ENCODE assay signal across 9 mouse cellular contexts in genomic region chrX:167205813-167206520, GRCm38 (mm10). TPM values are rescaled to one million over a fixed set of nuclear protein-coding genes. Genes with fewer than 3 reads are reported as not detected.
DNase-seq lines count a peak whose midpoint lies in the region; ATAC-seq lines count a peak whose summit lies in the region.
"Had no signal": no experiment of that assay in that cellular context is flagged by ENCODE, and none has a peak within 500 bp of the region (broad histone marks: within the 10 kb centered on the region; RNA-seq: fewer than 3 reads in every experiment).

No protein-coding gene starts in this region.

- H3K36me3 ChIP-seq in heart, embryonic 13.5 days: peaks cover 9% of the 10 kb centered on the region
- H3K36me3 ChIP-seq in heart, embryonic 11.5 days (ENCODE audit: control insufficient read depth, insufficient read depth, low read length): no peaks in the 10 kb centered on the region
- 0 out of 2 replicates have a peak, but pooled peaks cover 4% of the 10 kb centered on the region for H3K36me3 ChIP-seq in stomach, embryonic 16.5 days (ENCODE audit: control insufficient read depth, insufficient read depth, low read length)

- H3K9ac ChIP-seq in heart, embryonic 13.5 days: no peak overlapping the region
- H3K9ac ChIP-seq in heart, embryonic 11.5 days (ENCODE audit: low read depth, low read length): no peak overlapping the region
- no peak overlapping the region for H3K9ac ChIP-seq in stomach, embryonic 16.5 days (ENCODE audit: low read length)

- H3K9me3 ChIP-seq in heart, embryonic 13.5 days: no peaks in the 10 kb centered on the region
- no peaks in the 10 kb centered on the region for H3K9me3 ChIP-seq in heart, embryonic 11.5 days (replicated peaks; ENCODE audit: control insufficient read depth, low read length)
- no peaks in the 10 kb centered on the region for H3K9me3 ChIP-seq in stomach, embryonic 16.5 days (replicated peaks; ENCODE audit: control insufficient read depth, low read length)

- H3K4me3 ChIP-seq in heart, embryonic 13.5 days: no peak overlapping the region
- H3K4me3 ChIP-seq in heart, embryonic 11.5 days (ENCODE audit: low read depth, low read length): no peak overlapping the region
- H3K4me3 ChIP-seq in stomach, embryonic 16.5 days (replicated peaks; ENCODE audit: low read length): 0 out of 2 replicates have a peak overlapping the region, but pooled peaks have one; percentile 16

- no peak for ATAC-seq in heart, embryonic 13.5 days (ENCODE audit: extremely low read depth, insufficient number of reproducible peaks, low FRiP score, low TSS enrichment)
- no peak for ATAC-seq in heart, embryonic 11.5 days (replicated peaks; ENCODE audit: insufficient number of reproducible peaks, low FRiP score, low TSS enrichment)
- ATAC-seq in stomach, embryonic 16.5 days (ENCODE audit: insufficient read depth, low FRiP score): no peak; the same call in 1 of the 2 replicates

- 43% methylated on average over 8 of the region's 8 CpGs for WGBS in heart, embryonic 13.5 days
- 63% methylated on average over 8 of the region's 8 CpGs for WGBS in heart, embryonic 11.5 days (ENCODE audit: insufficient replicate concordance)
- WGBS in stomach, embryonic 16.5 days: 55% methylated on average over 8 of the region's 8 CpGs

- 0 out of 2 replicates have a peak, but pooled peaks cover 7% of the 10 kb centered on the region for H3K27me3 ChIP-seq in heart, embryonic 13.5 days (replicated peaks)
- H3K27me3 ChIP-seq in heart, embryonic 11.5 days (ENCODE audit: control insufficient read depth, insufficient read depth, low read length): no peaks in the 10 kb centered on the region
- H3K27me3 ChIP-seq in stomach, embryonic 16.5 days (ENCODE audit: control insufficient read depth, insufficient read depth, low read length): 0 out of 2 replicates have a peak, but pooled peaks cover 4% of the 10 kb centered on the region

- DNase-seq in A20 (ENCODE audit: low read depth, low spot score): peak; percentile 54
- DNase-seq in fat pad, adult 2 months (ENCODE audit: extremely low read depth, low read depth, low spot score): peak; percentile 62
- DNase-seq in lung, postnatal 36 days: peak; percentile 50
- no peak for DNase-seq in gastrocnemius, postnatal 10 days
- no peak for DNase-seq in adrenal gland, postnatal 4 days (ENCODE audit: low spot score in 2 of 2)

- H3K4me2 ChIP-seq in heart, embryonic 13.5 days: peak overlapping the region; percentile 71
- no peak overlapping the region for H3K4me2 ChIP-seq in heart, embryonic 11.5 days
- 0 out of 2 replicates have a peak overlapping the region, but pooled peaks have one; percentile 59 for H3K4me2 ChIP-seq in stomach, embryonic 16.5 days (ENCODE audit: low read depth, low read length)

- peak overlapping the region; percentile 43 for H3K27ac ChIP-seq in heart, embryonic 13.5 days (replicated peaks)
- H3K27ac ChIP-seq in heart, embryonic 11.5 days (ENCODE audit: low read depth, low read length): no peak overlapping the region
- peak overlapping the region; percentile 47; the same call in 1 of the 2 replicates for H3K27ac ChIP-seq in stomach, embryonic 16.5 days (ENCODE audit: low read length)

- peaks cover 15% of the 10 kb centered on the region for H3K4me1 ChIP-seq in heart, embryonic 13.5 days
- no peaks in the 10 kb centered on the region for H3K4me1 ChIP-seq in heart, embryonic 11.5 days (ENCODE audit: control insufficient read depth, insufficient read depth, low read length)
- 0 out of 2 replicates have a peak, but pooled peaks cover 6% of the 10 kb centered on the region for H3K4me1 ChIP-seq in stomach, embryonic 16.5 days (ENCODE audit: control insufficient read depth, insufficient read depth, low read length)

RNA-seq across cellular contexts. Expression of gene Tmsb4x, which starts 3.1 kb away (rescaled TPM):
- polyA plus RNA-seq in heart, embryonic 13.5 days (2015; fragmentation: Nextera tagmentation; extraction: Ambion mirVana): 3,022 and 3,158 TPM in 2 replicates
- polyA plus RNA-seq in heart, embryonic 11.5 days (2014; fragmentation: Nextera tagmentation; extraction: Ambion mirVana): 2,694 and 2,831 TPM in 2 replicates
- 5,589 and 6,437 TPM in 2 replicates for polyA plus RNA-seq in stomach, embryonic 16.5 days (2015; fragmentation: Nextera tagmentation; extraction: Ambion mirVana)
- 100 to 1,000 TPM; 492 to 589 TPM for total RNA-seq in gastrocnemius, postnatal 10 days (2021)
- 100 to 1,000 TPM; 645 to 701 TPM for total RNA-seq in adrenal gland, postnatal 4 days (2021)

RNA-seq across cellular contexts. Expression of gene Tlr8, which starts 58.2 kb away (rescaled TPM):
- 0.24 and 0.57 TPM in 2 replicates for polyA plus RNA-seq in heart, embryonic 13.5 days (2015; fragmentation: Nextera tagmentation; extraction: Ambion mirVana)
- 0.06 and 0.17 TPM in 2 replicates for polyA plus RNA-seq in heart, embryonic 11.5 days (2014; fragmentation: Nextera tagmentation; extraction: Ambion mirVana)
- 0.81 and 0.93 TPM in 2 replicates for polyA plus RNA-seq in stomach, embryonic 16.5 days (2015; fragmentation: Nextera tagmentation; extraction: Ambion mirVana)
- total RNA-seq in gastrocnemius, postnatal 10 days (2021): 1 to 10 TPM in 1 of 2 experiments, under 1 TPM in 1; 0.99 to 1.6 TPM
- total RNA-seq in adrenal gland, postnatal 4 days (2021): 1 to 10 TPM; 1.7 to 1.8 TPM
- total RNA-seq: ES-E14 had no signal

Comparison
In these comparisons a context has a peak if more than half of its experiments do, and no peak if none do; other contexts are left out.
1. DNase-seq: peak in A20 (single experiment), fat pad, adult 2 months (single experiment) and lung, postnatal 36 days (single experiment); none in gastrocnemius, postnatal 10 days (single experiment) and adrenal gland, postnatal 4 days (0 of 2).